Mouse (Mus musculus) liver, embryonic 15.5 days (tissue): ENCODE results near the gene Rif1. TPM values are rescaled to one million over a fixed set of nuclear protein-coding genes. Genes with fewer than 3 reads are reported as not detected.

ENCODE experiments used
- polyA plus RNA-seq: library from polyadenylated mRNA; unstranded; fragments of >200 nt; fragmentation: Nextera tagmentation; extraction: Ambion mirVana; gene quantifications from 2 replicates; pipeline ENCODE4 v1.2.1, GENCODE M21; 2015

Gene Rif1
- polyA plus RNA-seq, 1 experiment from 2014 or later: 15.4 TPM

Other genes starting within 250 kb of the Rif1 start
- gene Rbm43, start 137.7 kb upstream of the Rif1 start, polyA plus RNA-seq: 20.3 and 22.0 TPM in 2 replicates
- 9.0 and 11.9 TPM in 2 replicates for gene Nmi, start 99.3 kb upstream of the Rif1 start, polyA plus RNA-seq
- 0.08 and 0.17 TPM in 2 replicates for gene Tnfaip6, start 34.8 kb upstream of the Rif1 start, polyA plus RNA-seq